Mouse (Mus musculus): ENCODE measurements around the gene Cyp21a1.
"Not testable (repeated sequence)": the region's sequence is repeated elsewhere in the genome, so short reads cannot be mapped to it uniquely, and the experiment has no call there.

Cyp21a1 gene

DNA sequence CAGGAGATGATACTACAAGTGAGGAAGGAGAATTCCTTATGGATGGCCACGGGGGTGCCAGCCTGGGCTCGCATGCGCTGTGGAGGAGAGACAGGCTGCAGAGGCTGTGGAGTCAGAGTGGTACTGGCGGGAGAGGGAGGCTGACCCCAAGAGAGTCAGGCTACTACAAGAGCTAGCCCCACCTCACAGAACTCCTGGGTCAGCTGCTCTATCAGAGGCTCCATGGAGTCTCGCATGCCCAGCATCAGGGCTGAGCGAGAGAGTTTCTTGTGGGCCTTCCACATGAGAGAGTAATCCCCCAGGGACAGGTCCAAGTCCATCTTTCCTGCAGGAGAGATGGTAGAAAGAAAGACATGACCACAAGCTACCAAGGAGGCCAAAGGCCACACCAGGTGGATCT, 994 bp downstream of the Cyp21a1 start:
- not testable (repeated sequence) for DNase-seq

GRCm38 (mm10) chr17:34802756-34803155, 1.6 kb downstream of the Cyp21a1 start:
- not testable (repeated sequence) for DNase-seq

DNA sequence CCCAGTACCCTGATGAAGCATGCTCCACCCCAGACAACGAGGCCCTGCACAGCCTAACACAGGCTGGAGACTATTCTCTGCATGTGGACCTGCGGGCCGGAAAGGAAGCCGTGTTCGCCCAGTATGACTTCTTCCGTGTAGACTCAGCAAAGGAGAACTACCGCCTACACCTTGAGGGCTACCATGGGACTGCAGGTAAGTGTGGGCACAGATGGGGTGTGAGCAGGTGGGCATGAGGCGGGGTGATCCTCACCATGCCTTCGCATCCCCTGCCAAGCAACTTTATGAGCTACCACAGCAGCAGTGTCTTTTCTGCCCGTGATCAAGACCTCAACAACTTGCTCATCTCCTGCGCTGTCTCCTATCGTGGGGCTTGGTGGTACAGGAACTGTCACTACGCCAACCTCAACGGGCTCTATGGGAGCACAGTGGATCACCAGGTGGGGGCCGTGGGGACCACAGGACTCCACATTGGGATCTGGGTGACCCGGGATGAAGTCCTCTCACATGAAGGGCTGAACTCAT, 3.5 kb downstream of the Cyp21a1 start:
- not testable (repeated sequence) for DNase-seq

DNA sequence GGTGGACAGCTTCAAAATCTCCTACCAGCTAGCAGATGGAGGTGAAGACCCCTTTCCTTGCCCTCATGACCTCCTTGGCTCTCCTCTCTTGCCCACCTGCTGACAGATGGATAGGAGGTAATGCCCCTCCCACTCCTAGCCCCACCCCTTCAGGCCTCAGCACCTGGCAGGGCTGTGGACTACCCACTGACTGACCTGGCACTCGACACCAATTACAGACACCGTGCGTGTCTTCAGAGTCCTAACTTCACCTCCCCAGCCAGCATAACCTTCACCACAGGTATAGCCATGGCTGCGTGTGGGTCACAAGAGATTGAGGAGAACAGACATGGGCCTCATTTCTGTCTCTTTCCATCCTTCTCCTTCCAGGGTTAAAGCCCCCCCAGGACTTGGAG, 4.8 kb downstream of the Cyp21a1 start:
- DNase-seq: no peak

- no peak for DNase-seq
Measured at GRCm38 (mm10) chr17:34798866-34799530, 5.4 kb downstream of the Cyp21a1 start.

DNA sequence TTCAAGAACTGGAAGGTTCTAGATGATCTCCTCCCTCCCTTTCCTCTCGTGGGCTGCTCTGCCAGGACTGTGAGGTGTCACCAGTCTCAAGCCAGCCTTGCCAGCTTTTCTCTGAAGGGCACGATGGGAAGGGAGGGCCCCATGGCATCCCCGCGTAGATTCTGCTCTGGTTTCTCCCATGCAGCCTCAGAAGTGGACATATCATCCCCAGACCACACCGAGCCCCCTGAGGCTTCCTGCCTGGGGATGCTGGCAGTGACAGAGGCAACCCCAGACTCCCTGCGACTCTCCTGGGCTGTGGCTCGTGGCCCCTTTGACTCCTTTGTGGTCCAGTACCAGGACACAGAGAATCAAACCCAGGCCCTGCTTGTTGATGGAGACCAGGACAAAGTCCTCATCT, 6.3 kb downstream of the Cyp21a1 start:
- DNase-seq: not testable (repeated sequence)

DNA sequence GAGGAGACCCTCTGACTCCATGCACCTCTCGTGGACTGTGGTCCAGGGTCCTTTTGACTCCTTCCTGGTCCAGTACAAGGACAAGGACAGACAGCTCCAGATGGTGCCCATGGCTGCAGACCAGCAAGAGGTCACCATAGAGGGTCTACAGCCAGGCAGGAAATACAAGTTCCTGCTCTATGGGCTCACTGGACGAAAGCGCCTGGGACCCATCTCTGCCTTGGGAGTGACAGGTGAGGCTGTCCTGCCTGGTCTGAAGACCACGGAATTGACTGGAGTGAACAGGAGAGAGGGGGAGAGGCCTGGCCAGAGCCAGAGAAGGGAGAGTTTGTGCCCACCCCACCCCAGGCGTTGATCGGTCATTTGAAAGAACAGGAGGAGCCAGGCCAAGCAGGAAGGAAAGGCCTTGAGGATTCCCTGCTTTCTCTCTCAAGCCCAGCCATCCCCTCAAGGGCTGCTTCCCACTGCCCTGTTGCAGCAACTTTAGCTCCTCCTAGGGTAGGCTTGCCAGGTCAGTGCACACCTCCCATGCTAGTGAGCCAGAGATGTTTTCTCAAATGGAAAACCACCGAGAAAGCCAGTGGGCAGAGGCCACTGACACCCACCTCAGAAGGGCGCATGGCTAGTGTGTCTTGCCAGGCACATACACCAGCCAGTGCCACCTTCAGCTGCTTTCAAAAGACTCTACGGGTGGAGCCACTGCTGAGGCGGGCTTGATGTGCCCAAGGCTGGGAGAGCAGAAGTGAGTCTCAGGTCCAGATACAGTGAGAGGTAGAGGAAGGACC, 7.0 kb downstream of the Cyp21a1 start:
- DNase-seq: not testable (repeated sequence)

- DNase-seq: no peak
Measured at GRCm38 (mm10) chr17:34796311-34797140, 7.8 kb downstream of the Cyp21a1 start.

DNA sequence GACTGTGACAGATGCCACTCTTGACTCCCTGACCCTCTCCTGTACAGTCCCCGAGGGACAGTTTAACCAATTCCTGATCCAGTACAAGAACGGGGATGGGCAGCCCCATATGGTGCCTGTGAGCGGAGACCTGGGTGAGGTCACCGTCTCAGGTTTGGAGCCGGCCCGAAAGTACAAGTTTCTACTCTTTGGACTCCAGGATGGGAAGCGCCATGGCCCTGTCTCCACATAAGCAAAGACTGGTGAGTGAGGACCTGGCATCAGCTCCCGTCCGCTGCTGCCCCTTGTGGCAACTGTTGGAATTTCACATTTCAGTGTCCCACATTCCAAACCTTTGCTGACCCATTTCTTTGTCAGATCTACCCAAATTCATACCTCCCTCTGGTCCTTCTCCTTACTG, 8.7 kb downstream of the Cyp21a1 start:
- peak; percentile 78 to 83 for DNase-seq

DNA sequence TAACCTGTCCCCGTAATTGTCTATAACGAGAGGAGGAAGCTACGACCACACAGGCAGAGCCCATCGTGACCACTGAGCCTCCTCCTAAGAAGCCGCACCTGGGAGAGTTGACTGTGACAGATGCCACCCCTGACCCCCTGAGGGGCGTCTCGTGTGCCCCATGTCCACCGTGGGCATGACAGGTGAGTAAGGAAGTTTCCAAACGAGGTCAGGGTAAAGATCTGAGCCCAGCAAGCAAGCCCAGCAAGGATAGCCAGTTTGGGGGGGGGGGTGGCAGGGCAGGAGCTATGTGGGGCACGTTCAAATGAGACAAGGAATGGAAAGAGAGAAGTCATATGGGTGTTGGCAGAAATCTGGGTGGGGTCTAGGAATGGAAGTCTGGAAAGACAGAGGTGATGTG, 9.3 kb downstream of the Cyp21a1 start:
- no peak for DNase-seq

- DNase-seq: no peak
Measured at GRCm38 (mm10) chr17:34777680-34778325, 26.6 kb downstream of the Cyp21a1 start.

DNA sequence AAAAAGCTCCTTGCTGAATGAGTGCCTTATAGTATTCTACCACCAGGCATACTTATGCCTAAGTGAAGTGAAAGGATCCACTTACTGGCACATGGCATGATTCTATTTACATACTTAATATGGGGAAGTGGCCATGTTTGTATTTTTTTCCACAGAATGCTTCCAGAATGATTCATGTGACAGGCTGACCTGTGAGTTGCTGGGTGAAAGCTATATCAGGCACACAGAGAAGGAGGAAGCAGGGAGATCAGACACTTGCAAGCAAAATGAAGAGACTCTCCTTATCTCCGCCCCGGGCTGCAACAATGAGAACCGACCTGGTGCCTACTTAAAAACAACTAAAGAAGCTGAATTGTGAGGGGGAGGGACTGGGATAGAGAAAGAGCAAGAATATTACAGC, 42.9 kb downstream of the Cyp21a1 start:
- no peak for DNase-seq

Measured in cerebellum, postnatal 10 days (tissue).